Mouse (Mus musculus): ENCODE results near the gene Cmas.

- TF ChIP-seq CTCF (IDR thresholded peaks at IDR 0.05): no peak
- TF ChIP-seq EP300 (IDR thresholded peaks at IDR 0.05; ENCODE audit: insufficient read depth, low read depth, low read length): no peak
These were observed 39.4 kb downstream of the Cmas start for GRCm38 (mm10) chr6:142795655-142796441.

Measured in heart, adult 2 months (tissue).